Mouse (Mus musculus) cerebral cortex, adult 2 months (tissue): ENCODE measurements around the gene Galt.

Experiments used
- whole genome bisulfite sequencing: fragments of 180-500 bp; shearing (Covaris S2); methylation state at CpG from one replicate; pipeline ENCODE4 v1.1.7; 2018; 5-methylcytosine and 5-hydroxymethylcytosine counted together

Gene Galt

DNA sequence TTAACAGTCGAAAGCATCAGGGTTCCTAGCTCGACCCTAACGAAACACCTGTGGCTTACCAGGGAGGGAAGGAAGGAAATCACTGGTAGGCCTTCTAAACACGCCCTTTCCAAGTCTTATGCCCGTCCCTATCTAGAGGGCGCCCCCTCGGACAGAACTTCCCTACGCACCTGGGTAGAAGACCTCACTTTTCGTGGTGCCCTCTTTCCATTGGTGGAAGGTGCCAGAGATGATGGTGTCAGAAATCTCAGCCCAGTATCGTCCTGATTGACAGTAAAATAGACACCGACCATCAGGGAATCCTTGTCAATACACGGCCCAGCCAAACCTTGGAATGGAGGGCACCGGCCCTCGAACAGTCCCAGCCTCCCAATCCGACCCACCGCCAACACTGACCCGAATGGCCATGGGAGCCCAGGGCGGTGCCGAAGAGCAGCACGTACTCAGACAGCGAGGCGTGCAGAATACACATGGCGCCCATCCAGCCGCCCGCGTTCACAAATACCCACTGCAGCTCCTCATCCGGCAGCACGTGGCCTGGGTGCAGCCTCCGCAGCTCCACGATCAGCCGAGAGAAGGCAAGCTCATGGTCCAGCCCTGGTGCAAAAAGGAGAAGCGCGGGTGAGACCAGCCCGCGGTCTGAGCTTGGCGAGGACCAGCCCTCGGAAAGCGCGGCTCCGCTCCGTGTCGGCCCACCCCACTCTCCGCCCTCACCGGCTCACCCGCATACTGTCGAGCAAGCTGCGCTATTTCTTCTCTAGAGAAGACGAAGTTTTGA is 14.5 kb upstream of the Galt start:
- 1% methylated on average over 48 of the region's 48 CpGs for WGBS

DNA sequence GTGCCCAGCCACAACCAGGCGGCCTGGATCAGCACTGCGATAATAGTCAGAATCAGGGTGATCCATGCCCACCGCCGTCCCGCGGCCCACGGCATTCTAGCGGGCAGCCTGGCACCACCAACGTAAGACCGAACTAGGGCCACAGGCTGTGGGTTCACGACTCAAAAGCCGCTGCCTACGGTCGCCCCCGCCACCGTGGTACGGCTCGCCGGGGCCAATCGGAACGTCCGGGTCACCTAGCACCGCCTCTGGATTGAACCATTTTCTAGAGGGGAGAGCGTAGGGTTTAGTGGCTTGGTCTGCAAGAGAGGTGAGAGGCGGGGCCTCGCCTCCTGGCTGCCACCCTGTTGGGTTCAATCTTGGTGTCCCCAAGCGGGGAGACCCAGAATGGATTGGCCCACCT is 13.9 kb upstream of the Galt start:
- under 1% methylated on average over 27 of the region's 27 CpGs for whole genome bisulfite sequencing

DNA sequence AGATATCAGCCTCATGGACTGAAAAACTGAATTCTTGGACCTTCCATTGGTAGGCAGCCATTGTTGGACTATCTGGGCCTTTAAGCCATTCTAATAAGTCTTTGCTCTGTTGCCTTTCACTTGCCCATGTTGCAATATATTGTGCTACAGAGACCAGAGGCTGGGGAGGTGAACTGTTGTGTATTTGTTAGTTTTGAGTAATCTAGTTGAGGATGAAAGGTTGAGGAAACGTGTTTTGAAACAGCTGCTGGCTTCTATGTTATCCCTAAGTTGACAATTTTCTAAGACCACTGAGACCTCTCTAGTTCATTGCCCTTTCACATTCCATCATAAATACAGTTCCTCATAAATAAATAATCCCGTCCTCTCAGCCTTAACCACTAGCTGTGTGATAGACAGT is 10.9 kb upstream of the Galt start:
- WGBS, result 85% methylated on average over 2 of the region's 2 CpGs

DNA sequence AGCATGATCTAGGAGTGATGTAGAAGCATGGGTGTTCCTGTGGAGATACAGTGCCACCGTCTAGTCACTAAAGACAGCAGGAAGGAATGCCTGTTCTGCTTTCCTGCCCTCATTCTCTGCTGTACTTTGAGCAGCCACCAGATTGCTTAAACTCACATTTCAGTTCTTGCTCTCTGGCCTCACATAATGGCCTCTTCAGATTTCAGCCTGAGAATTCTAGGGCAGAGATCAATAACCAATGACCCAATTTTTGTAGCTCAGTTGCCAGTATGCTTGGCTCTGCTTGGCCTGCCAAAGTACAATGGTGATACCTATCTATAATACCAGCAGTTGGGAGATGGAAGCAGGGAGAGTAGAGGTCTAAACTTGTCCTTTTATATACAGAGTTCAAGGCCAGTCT is 10.0 kb upstream of the Galt start:
- 95% methylated on average over 1 of the region's 1 CpGs for WGBS

DNA sequence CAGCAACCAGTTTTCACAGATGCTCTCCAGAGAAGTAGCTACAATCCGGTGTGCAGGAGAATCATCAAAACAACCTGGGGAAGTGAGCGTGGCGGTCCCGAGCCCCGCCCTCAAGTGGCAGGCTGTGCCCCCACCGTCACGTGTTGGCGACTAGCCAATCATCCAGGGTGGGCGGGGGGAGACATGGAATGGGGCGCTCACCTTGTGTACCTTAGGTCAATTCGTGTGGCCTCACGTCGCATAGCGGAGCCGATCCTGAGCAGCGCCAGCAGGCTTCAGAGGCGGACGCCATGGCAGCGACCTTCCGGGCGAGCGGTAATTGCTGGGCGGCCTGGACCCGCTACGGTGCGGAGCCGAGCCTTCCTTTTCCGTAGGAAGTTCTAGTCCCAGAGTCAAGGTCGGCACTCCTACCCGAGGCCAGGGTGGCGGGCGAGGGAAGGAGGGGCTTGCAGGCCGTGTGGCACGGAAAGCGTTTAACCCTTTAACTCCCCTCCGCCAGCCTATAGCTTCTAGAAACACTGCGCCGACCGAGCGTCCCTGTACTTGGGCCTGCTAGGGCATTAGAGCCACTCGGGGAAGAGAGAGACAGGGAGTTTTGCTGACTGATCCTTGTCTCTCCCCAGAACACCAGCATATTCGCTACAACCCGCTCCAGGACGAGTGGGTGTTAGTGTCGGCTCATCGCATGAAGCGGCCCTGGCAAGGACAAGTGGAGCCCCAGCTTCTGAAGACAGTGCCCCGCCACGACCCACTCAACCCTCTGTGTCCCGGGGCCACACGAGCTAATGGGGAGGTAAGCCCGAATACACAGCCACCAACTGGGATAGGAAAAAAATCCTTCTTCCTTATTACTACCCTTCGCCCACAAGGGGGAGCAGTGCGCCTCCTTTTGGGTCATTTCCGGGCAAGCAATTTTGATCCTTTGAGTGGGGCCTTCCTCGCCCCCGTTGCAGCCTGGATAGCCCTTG is 594 bp downstream of the Galt start, which contains the start of gene Sigmar1:
Gene Sigmar1, minus strand, starts transcription at position 820 of the 968 bp plus-strand sequence.
- under 1% methylated on average over 57 of the region's 57 CpGs for WGBS

DNA sequence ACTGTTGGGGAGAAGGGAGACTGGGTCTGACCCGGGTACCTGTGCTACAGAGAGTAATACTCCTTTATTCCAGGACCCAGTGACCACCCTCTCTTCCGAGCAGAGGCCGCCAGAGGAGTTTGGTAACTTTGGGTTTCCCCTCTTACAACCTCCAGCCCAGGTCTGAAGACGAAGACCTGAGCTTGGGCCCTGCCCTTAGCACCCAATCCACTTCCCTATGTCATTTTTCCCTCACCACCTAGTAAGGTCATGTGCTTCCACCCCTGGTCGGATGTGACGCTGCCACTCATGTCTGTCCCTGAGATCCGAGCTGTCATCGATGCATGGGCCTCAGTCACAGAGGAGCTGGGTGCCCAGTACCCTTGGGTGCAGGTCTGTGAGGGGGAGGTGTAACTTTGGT is 1.4 kb downstream of the Galt start:
- 60% methylated on average over 8 of the region's 8 CpGs for WGBS

DNA sequence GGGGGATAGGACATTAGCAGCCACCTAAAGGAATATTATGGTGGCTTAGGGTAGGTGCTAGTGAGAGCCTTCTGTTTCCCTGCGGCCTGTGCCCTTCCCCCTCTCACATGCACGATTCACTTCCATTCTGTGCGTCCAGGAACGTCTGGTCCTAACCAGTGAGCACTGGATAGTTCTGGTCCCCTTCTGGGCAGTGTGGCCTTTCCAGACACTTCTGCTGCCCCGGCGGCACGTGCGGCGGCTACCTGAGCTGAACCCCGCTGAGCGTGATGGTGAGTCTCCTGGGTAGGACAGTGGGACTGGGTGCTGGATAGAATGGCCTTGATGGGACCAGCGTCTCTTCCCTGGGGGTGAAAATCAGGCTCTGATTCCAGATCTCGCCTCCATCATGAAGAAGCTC is 2.3 kb downstream of the Galt start:
- 89% methylated on average over 13 of the region's 13 CpGs for WGBS

DNA sequence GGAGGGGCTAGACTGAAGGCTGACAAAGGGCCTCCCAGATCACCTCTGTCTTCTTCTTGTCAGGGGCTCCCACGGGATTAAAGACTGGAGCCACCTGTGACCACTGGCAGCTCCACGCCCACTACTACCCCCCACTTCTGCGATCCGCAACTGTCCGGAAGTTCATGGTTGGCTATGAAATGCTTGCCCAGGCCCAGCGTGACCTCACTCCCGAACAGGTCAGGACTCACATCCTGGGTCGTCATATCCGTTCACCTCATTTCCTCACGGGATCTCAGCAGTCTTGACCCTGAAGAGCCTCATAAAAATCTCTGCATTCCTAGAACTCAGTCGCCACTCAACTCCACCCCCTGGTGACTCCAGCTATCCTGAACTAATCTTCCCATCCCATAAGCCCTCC is 3.0 kb downstream of the Galt start:
- 76% methylated on average over 11 of the region's 11 CpGs for WGBS

DNA sequence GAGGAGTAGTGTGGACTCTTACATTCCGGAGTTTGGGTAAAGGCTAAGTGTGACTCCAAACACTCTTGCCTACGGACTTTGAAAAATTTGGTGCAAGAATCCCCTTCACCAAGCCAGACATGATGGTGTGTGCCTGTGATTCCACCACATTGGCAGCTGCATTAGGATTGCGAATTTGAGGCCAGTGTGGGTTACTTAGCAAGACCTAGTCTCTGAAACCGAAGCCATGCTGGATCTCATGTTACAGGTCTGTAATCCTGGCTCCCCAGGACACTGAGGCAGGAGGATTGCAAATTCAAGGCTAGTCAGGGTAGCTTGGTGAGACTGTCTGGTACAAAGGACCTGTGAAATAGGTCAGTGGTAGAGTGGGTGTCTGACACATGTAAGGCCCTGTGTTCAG is 3.7 kb downstream of the Galt start:
- 80% methylated on average over 4 of the region's 4 CpGs for WGBS

DNA sequence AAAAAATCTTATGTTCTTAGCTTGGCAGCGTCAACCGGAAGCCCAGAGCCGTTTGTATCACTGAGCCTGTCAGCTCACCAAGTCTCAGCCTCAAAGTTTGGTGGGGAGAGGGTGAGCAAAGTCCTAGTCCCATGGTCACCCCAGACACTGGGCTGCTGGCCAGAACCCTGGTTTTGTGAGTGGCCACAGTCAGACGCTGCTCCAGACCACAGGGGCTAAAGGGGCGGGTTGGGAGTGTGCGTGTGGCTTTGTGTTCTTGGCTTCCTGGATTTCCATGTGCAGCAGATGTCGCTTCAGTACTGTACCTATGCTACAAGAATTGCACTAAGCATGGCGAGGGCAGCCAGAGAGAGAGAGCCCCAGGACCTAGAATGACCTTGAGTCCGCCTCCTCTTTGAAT is 4.2 kb downstream of the Galt start:
- WGBS, result 42% methylated on average over 9 of the region's 9 CpGs

DNA sequence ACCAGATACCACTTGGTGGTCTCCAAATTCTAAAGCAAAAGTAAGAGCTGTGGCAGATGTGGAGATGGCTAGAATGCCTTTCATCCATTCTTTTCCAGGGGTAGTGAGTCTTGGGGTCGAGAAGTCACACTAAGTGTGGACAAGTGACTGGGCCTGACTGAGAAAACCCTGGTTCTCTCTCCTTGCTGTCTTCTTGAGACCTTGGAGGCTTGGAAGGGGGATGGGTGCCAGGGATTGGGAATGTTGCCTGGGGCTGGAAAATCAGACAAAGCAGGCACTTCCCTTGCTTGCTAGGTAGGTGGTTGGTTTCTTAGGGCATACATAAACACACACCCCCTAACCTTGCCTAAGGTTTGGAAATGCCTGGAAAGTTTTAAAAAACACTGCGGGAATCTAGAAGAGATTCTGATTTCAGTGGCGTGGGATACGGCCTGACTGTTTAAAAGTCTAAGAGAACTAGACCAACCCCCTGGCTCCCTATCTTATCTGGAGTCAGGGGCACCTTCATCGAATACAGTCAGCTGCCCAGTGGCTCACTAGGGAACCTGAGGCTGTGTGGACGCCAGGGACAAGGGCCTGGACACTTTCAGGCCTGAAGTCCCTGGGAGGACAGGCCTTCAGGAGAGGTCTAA is 4.7 kb downstream of the Galt start:
- 39% methylated on average over 6 of the region's 6 CpGs for WGBS

DNA sequence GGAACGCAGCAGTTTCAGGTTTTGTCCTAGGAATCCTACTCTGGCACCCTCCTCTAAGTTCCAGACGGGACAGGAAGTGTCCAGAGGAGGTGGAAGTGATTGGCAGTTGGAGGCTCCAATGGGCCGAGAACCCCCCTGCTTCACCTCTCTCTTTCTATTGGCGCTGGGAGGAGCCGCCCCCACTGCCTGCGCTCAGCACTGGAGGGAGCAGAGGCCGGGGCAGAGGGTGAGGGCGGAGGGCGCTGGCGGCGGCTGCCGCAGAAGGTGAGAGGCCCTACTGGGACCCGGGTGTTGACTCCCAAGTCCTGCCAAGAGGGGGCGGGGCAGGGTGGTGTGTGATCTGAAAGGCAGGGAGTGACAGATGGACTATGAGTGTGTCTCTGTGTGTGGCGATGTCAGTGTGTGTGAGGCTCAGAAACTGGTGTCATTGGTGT is 5.3 kb downstream of the Galt start:
- 8% methylated on average over 15 of the region's 15 CpGs for WGBS

DNA sequence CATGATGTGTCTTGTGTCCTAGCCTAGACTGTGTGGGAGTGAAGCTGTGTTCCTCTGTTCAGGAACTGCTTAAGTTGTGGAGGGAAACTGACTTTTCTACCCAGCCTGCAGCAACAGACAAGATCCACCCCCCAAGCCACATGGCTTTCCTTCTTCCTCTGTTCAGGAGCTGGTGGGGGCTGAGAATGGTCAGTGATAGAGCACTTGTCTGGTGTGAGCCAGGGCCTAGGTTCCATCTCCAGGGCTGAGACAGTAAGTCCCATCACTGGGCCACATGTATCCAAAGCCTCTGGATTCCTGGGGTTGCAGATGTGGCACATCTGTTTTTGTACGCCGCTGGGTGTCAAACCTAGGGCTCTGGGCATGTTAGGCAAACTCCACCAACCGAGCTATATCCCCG is 5.9 kb downstream of the Galt start:
- 56% methylated on average over 4 of the region's 4 CpGs for WGBS

DNA sequence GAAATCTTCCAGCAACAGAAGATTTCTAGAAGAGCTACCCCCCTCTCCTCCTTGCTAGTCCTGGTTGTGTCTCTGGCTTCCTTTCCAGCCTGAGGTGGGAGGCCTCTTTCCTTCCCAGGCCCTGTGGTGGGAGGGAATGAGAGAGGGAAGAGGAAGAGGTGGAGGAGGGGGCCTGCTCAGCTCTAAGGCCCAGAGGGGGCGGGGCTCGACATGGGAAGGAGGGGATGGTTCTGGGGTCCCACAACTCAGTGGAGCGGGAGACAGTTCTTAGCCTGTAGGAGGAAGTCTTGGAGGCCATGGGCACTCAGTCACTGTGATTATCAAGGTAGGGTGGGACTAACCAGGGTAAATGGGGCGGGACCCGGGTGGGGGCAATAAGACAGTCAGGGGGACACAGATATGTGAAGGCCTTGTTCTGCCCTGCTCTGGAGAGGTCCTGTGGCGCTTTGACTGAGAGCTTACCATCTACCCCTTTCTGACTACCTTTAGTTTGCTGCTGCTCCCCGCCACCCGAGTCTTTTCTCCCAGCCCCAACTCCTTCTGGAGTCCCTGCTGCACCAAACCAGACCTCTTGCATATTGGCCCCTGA is 7.2 kb downstream of the Galt start:
- 60% methylated on average over 8 of the region's 8 CpGs for WGBS

DNA sequence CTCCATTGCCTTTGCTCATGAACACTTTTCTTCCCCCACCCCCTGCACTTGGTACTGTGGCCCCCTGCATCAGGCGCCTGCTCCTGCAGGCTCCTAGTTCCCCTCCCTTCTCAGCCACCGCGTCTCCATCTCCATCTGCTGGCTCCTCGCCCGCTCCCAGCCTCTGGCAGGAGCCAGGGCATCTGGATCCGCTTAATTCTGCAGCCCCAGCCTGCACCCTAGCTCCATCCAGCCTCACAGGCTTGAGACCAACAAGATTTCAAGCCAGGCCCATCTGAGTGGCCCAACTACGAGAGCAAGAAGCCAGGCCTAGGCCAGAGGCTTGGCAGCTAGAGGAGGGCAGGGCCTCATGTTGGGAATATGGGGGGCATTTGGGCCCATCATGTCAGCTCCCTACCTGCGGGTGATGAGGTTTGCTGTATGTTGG is 7.7 kb downstream of the Galt start:
- WGBS, result 36% methylated on average over 8 of the region's 8 CpGs

DNA sequence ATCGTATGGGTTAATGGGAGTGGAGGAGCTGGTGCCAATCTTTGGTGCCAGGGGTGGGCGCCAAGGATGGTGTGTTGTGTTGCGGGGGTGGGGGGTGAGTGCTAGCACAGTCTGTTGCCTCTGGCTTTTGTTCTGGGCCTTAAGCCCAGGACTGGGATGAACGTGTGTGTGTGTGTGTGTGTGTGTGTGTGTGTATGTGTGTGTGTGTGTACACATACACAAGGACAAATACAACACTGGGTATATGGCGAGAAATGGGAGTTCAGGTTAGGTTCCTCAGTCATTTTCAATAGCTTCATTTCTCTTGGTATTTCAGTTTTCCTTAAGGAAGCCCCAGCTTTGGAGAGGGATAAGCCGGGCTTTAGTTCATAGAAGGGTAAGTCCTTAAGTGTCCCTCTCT is 8.1 kb downstream of the Galt start:
- WGBS, result 40% methylated on average over 4 of the region's 6 CpGs

DNA sequence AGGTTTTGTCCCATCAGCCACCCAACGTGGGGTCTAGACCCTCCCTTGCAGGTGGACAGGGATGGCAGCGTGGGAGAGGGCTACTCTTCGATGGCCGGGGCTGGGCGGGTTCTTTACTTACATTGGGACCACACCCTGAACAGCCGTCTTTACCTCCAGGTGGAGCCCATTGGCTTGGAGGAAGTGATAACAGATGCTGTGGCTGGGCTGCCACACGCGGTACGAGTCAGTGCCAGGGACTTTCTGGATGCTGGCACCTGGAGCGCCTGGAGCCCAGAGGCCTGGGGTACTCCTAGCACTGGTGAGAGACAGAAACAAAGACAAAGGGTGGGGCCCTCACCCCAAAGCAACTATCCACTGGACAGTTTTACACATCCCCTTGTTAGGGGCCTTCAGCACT is 12.3 kb downstream of the Galt start:
- WGBS, result 67% methylated on average over 10 of the region's 10 CpGs

DNA sequence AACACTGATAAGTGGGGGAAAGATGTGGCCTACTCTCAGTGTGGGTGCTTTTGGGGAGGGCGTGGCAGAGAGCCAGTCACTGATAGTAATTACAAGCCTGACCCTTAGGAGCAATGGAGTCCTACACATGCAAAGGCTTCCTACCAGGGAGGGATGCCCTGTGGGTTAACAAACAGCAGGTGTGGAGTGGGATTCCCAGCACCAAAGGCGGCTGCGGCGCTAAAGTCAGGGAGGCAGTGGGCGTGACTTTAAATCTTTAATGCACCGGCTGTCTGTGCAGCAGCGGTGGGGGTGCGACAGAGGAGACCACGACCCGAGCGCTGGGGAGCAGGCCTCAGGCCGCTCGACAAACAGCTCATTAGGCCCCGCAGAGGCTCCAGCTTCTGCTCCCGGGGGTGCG is 17.9 kb downstream of the Galt start:
- 7% methylated on average over 10 of the region's 16 CpGs for WGBS

DNA sequence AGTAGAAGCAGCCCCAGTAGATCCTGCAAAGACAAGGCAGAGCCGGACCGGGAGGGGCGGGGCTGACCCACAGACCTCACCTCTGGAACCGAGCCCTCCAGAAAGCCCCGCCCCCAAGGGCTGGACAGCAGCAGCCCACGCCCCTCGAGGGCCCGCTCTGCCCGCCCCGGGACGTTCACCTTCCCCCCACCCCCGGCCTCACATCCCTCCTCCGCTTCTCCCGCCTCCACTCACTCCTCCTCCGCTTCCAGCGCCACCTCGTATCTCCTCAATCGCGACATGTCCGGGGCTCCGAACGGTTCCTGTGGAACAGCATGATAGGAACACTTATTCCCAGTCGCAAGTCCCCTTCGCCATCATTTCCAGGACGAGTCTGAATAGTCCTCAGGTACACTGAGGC is 18.5 kb downstream of the Galt start:
- WGBS, result under 1% methylated on average over 20 of the region's 25 CpGs

DNA sequence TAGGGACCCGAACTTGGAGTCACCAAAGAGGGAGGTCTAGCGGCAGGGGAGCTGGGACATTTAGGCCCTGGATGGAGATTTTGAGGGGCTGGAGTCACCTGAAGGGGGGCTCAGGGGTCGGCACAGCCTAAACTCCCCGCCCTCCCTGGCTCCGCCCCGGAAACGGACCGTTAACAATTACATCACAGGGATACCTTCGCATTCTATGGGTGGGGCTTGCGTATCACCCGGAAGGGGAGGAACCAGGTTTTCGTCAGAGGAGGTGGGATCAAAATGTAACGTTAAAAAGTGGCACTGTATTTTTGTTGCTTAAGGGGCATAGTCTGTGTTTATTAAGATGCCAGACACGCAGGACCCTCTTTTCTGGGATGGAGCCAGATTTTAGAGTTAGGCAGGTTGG is 19.0 kb downstream of the Galt start, which contains the start of gene Ccl27a:
Gene Ccl27a, minus strand, starts transcription at position 246 of the 400 bp plus-strand sequence.
- 5% methylated on average over 12 of the region's 14 CpGs for WGBS

DNA sequence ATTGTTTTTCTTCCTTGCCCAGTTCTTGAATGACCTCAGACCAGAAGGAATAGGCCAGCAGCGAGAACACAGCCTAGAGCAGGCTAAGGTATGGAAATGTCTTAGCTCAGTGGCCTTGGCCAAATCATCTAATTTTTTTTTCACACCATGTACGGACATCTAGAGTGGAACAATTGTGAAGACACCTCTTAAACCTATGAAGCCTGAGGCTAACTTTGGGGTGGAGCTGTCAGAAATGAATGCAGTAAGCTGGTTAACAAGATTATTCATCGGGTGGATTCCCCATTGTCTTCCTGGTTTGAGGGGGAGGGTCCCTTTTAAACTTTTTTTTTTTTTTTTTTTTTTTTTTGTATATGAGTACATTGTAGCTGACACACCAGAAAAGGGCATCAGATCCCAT is 19.5 kb downstream of the Galt start:
- WGBS, result 60% methylated on average over 3 of the region's 3 CpGs

DNA sequence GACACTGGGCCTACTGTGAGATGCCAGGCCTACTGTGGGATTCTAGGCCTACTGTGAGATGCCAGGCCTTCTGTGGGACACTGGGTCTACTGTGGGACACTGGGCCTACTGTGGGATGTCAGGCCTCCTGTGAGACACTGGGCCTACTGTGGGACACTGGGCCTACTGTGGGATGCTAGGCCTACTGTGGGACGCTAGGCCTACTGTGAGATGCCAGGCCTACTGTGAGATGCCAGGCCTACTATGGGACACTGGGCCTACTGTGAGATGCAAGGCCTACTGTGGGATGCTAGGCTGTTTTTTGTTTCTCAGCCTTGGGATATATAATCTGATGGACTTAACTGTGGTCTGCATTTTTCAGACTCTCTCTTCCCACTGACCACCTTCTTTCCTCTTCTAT is 20.8 kb downstream of the Galt start:
- WGBS, result 87% methylated on average over 1 of the region's 1 CpGs
